Mouse (Mus musculus) stomach, embryonic 16.5 days (tissue): ENCODE data around the gene Foxp1. TPM values are rescaled to one million over a fixed set of nuclear protein-coding genes. Genes with fewer than 3 reads are reported as not detected.

Source experiments
- ATAC-seq: fragments of 200-750 bp; cut with Nextera tagmentation; 2 replicates; pipeline ENCODE4 v1.8.0; 2017; ENCODE audit warnings: moderate number of reproducible peaks, moderate TSS enrichment; ENCODE audit not compliant: insufficient read depth, low FRiP score
- H3K27ac ChIP-seq: fragments of 300-500 bp; sonication (generic); 2 replicates; pipeline ENCODE4 v1.5.1; 2014; ENCODE audit warnings: low read length
- H3K27me3 ChIP-seq: fragments of 300-500 bp; sonication (generic); 2 replicates; pipeline ENCODE4 v1.6.1; 2014; ENCODE audit warnings: low read length, control low read depth, mixed read lengths; ENCODE audit not compliant: control insufficient read depth, insufficient read depth
- H3K36me3 ChIP-seq: fragments of 300-500 bp; sonication (generic); 2 replicates; pipeline ENCODE4 v1.6.1; 2014; ENCODE audit warnings: low read length; ENCODE audit not compliant: control insufficient read depth, insufficient read depth
- H3K4me1 ChIP-seq: fragments of 300-500 bp; sonication (generic); 2 replicates; pipeline ENCODE4 v1.6.1; 2014; ENCODE audit warnings: low read length, control low read depth, mixed read lengths; ENCODE audit not compliant: control insufficient read depth, insufficient read depth
- H3K4me2 ChIP-seq: fragments of 300-500 bp; sonication (generic); 2 replicates; pipeline ENCODE4 v1.6.1; 2014; ENCODE audit warnings: low read depth, low read length, mixed read lengths
- H3K4me3 ChIP-seq: fragments of 300-500 bp; sonication (generic); replicated peaks from 2 replicates; pipeline ENCODE4 v1.5.1; 2014; ENCODE audit warnings: mild to moderate bottlenecking, low read length
- H3K9ac ChIP-seq: fragments of 300-500 bp; sonication (generic); 2 replicates; pipeline ENCODE4 v1.6.1; 2014; ENCODE audit warnings: low read length
- H3K9me3 ChIP-seq: fragments of 300-500 bp; sonication (generic); replicated peaks from 2 replicates; pipeline ENCODE4 v1.6.1; 2016; ENCODE audit warnings: low read length, control low read depth; ENCODE audit not compliant: control insufficient read depth
- WGBS: fragments of 180-500 bp; shearing (Covaris S2); extraction: QIAGEN DNeasy Blood & Tissue Kit; methylation state at CpG from one replicate; pipeline ENCODE4 v1.1.7; 2014; 5-methylcytosine and 5-hydroxymethylcytosine counted together
- polyA plus RNA-seq: library from polyadenylated mRNA; unstranded; fragments of >200 nt; fragmentation: Nextera tagmentation; extraction: Ambion mirVana; gene quantifications from 2 replicates; pipeline ENCODE4 v1.2.1, GENCODE M21; 2015

The Foxp1 gene
- polyA plus RNA-seq, 1 experiment from 2014 or later = 108 TPM

DNA sequence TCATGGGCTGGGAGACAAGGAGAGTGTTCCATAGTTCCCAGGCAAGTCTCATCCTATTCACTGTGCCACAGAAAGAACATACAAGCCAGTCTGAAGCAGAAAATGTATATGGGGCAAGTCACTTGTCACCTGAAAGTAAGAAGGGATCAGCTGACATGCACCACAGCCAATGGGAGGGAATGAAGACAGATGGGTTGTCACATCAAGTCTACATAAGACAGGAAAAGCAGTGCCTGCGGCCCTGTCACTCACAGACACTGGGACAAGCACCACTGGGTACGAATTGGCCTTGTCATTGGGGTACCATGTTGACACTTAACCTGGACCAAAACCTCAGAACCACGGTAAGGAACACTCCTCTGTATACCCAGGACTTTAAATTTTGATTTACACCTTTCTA lies 216.8 kb downstream of the Foxp1 start:
- no peak for ATAC-seq
- Histone ChIP-seq H3K4me3 (no peak overlapping the region), H3K9ac (no peak overlapping the region), H3K36me3 (no peaks in the 10 kb centered on the region), H3K9me3 (no peaks in the 10 kb centered on the region), H3K27ac (no peak overlapping the region), H3K27me3 (no peaks in the 10 kb centered on the region), H3K4me1 (no peaks in the 10 kb centered on the region), H3K4me2 (no peak overlapping the region)
- WGBS = 86% methylated on average over 3 of the region's 3 CpGs

GRCm38 (mm10) chr6:99305236-99305635 lies 217.3 kb downstream of the Foxp1 start:
- no peaks in the 10 kb centered on the region for H3K36me3 ChIP-seq
- no peaks in the 10 kb centered on the region for H3K27me3 ChIP-seq
- H3K4me3 ChIP-seq = no peak overlapping the region
- H3K27ac ChIP-seq = no peak overlapping the region
- H3K9ac ChIP-seq = no peak overlapping the region
- no peak overlapping the region for H3K4me2 ChIP-seq
- no peak for ATAC-seq
- 86% methylated on average over 3 of the region's 3 CpGs for WGBS
- no peaks in the 10 kb centered on the region for H3K9me3 ChIP-seq
- no peaks in the 10 kb centered on the region for H3K4me1 ChIP-seq

DNA sequence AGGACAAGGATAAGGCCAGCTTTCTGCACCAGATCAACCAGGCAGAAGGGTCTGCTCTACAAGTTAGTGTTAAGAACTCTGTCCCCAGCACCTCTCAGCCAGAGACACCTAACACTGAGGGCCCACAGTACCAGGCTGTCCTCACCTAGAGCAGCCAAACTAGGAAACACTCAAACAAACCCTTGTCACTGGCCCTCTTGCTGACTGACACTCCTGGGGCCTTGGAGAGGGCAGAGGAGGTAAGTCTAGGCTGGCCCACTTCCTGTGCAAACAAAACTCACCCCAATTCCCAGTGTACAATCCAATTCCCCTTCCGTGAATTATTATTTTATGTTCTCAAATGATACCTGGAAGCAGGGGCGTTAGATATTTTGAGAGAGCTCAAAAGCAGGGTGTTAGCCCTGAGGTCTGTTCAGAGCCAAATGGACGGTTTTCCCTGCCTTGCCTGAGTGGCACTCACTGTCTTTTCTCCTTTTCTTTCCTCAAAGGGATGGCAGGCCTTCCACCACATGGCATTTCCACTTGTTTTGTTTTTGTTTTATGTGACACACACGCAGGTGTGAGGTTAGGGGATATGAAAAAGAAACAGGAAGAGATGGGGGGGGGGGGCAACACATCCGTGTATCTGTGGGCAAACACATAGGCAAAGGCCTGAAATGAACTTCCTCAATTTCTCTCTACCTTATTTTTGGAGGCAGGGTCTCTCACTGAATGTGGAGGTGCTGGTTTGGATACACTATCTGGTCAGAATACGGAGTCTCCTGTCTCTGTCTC lies 219.7 kb downstream of the Foxp1 start:
- no peak for ATAC-seq
- H3K4me2 ChIP-seq = no peak overlapping the region
- 74% methylated on average over 6 of the region's 6 CpGs for WGBS

DNA sequence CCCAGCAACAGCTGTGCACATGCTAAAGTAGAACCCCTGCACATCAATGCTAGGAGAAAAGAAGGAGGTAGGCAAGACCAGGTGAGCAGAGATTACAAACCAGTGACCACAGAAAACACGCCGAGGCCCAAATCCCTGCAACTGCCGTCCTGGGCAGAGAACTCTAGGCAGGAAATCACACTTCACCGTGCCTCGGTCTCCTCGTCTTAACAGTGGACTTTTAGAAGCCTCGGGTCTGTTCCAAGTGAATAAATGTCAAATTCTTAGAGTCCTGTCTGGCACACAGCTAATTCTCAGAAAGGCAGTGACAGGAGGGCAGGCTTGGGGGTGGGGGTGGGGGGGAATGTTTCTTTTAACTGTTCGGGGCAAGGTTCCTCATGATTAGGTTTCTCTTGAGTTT lies 220.6 kb downstream of the Foxp1 start:
- WGBS = 79% methylated on average over 8 of the region's 8 CpGs
- no peak for ATAC-seq
- H3K27me3 ChIP-seq = no peaks in the 10 kb centered on the region

More for the DNA sequence above, 219.7 kb downstream of the Foxp1 start:
- Histone ChIP-seq H3K27me3 (no peaks in the 10 kb centered on the region), H3K4me1 (no peaks in the 10 kb centered on the region), H3K36me3 (no peaks in the 10 kb centered on the region), H3K27ac (no peak overlapping the region), H3K9me3 (no peaks in the 10 kb centered on the region), H3K9ac (no peak overlapping the region), H3K4me3 (no peak overlapping the region)

GRCm38 (mm10) chr6:99300235-99300634 lies 222.3 kb downstream of the Foxp1 start:
- H3K4me2 ChIP-seq = no peak overlapping the region
- no peak overlapping the region for H3K9ac ChIP-seq
- no peaks in the 10 kb centered on the region for H3K36me3 ChIP-seq
- ATAC-seq = no peak
- 84% methylated on average over 6 of the region's 6 CpGs for WGBS
- no peaks in the 10 kb centered on the region for H3K27me3 ChIP-seq
- H3K9me3 ChIP-seq = no peaks in the 10 kb centered on the region
- H3K4me3 ChIP-seq = no peak overlapping the region
- peaks cover 5% of the 10 kb centered on the region; the same call in 1 of the 2 replicates for H3K4me1 ChIP-seq
- H3K27ac ChIP-seq = no peak overlapping the region

More for the DNA sequence above, 220.6 kb downstream of the Foxp1 start:
- H3K9ac ChIP-seq = no peak overlapping the region
- no peak overlapping the region for H3K4me2 ChIP-seq
- no peaks in the 10 kb centered on the region for H3K4me1 ChIP-seq
- H3K27ac ChIP-seq = no peak overlapping the region
- H3K9me3 ChIP-seq = no peaks in the 10 kb centered on the region
- no peak overlapping the region for H3K4me3 ChIP-seq
- no peaks in the 10 kb centered on the region for H3K36me3 ChIP-seq

- 83% methylated on average over 14 of the region's 14 CpGs for WGBS
- Histone ChIP-seq H3K9me3 (no peaks in the 10 kb centered on the region), H3K27ac (no peak overlapping the region), H3K36me3 (no peaks in the 10 kb centered on the region), H3K4me2 (no peak overlapping the region), H3K9ac (no peak overlapping the region), H3K4me3 (no peak overlapping the region), H3K27me3 (no peaks in the 10 kb centered on the region), H3K4me1 (peaks cover 5% of the 10 kb centered on the region; the same call in 1 of the 2 replicates)
- no peak for ATAC-seq
Measured at GRCm38 (mm10) chr6:99299196-99299595, 223.3 kb downstream of the Foxp1 start.

- no peaks in the 10 kb centered on the region for H3K36me3 ChIP-seq
- H3K9ac ChIP-seq = no peak overlapping the region
- no peaks in the 10 kb centered on the region for H3K27me3 ChIP-seq
- no peaks in the 10 kb centered on the region for H3K9me3 ChIP-seq
- 78% methylated on average over 5 of the region's 5 CpGs for WGBS
- H3K4me3 ChIP-seq = no peak overlapping the region
- no peak overlapping the region for H3K4me2 ChIP-seq
- no peak overlapping the region for H3K27ac ChIP-seq
- ATAC-seq = no peak
- H3K4me1 ChIP-seq = peaks cover 5% of the 10 kb centered on the region; the same call in 1 of the 2 replicates
Measured at GRCm38 (mm10) chr6:99297535-99297934, 225.0 kb downstream of the Foxp1 start.

DNA sequence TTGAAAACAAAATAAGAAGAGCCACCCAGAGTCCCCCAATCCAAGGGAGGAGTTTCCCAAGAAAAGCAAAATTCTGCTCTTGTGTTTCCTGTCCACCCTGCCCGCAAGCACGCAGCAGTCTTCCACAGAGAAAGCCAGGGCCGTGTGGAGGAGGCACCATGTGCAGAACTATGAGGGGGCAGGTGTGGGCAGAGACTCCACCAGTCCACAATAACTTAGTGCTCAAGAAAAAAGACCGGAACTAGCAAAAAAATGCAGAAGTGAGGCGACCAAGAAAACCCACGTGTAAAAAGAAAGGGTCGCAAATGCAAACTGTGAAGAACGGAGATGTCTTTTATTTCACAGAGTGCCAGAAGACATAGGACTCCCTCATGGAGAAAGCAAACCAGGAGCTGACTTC lies 227.0 kb downstream of the Foxp1 start:
- ATAC-seq = no peak
- Histone ChIP-seq H3K9ac (no peak overlapping the region), H3K36me3 (no peaks in the 10 kb centered on the region), H3K27ac (no peak overlapping the region), H3K27me3 (no peaks in the 10 kb centered on the region), H3K4me2 (no peak overlapping the region), H3K9me3 (no peaks in the 10 kb centered on the region), H3K4me3 (no peak overlapping the region), H3K4me1 (peaks cover 5% of the 10 kb centered on the region; the same call in 1 of the 2 replicates)
- WGBS = 65% methylated on average over 8 of the region's 8 CpGs

DNA sequence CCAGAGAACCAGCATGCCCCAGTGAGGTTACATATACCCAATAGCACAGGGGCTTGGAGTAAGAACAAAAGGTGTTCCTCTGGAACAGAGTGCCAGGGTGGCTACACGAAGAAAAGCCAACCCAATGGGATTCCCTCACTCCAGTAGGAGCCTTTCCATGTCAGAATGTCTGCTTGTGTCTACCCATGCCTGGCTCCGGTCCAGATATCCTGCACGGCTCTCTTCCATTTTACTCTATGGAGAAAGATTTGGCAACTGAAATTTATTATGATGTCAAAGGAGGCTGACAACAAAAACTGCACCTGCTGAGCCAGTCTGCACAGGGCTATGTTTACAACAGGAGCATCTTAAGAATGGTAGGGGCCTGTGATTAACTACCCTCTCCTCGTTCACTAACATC lies 233.3 kb downstream of the Foxp1 start:
- no peak overlapping the region for H3K4me3 ChIP-seq

More for the DNA sequence above, 233.3 kb downstream of the Foxp1 start:
- no peak overlapping the region for H3K27ac ChIP-seq
- no peaks in the 10 kb centered on the region for H3K9me3 ChIP-seq
- no peak overlapping the region for H3K9ac ChIP-seq
- H3K4me1 ChIP-seq = no peaks in the 10 kb centered on the region
- H3K36me3 ChIP-seq = no peaks in the 10 kb centered on the region
- ATAC-seq = no peak
- H3K27me3 ChIP-seq = no peaks in the 10 kb centered on the region
- no peak overlapping the region for H3K4me2 ChIP-seq
- WGBS = 51% methylated on average over 4 of the region's 4 CpGs
